Mouse (Mus musculus) embryonic stem cell, embryonic (primary cell): ENCODE measurements around the gene Dnase1l3.

Experiments
- CTCF ChIA-PET, 4 experiments: fragments of 300-600 bp in 2 of 4; fragments of 350-600 bp in 2 of 4; sonication (Branson Sonifier 250); formaldehyde crosslinking; loops; one replicate each; lab custom pipeline; 2022; ENCODE audit warnings: inconsistent platforms in 2 of 4; lab: Charles Lee
- POLR2A ChIA-PET, 4 experiments: fragments of 300-600 bp in 2 of 4; fragments of 350-600 bp in 2 of 4; sonication (Branson Sonifier 250); formaldehyde crosslinking; loops; one replicate each; lab custom pipeline; 2022; ENCODE audit warnings: antibody characterized with exemption in 4 of 4, inconsistent platforms in 1 of 4; lab: Charles Lee

Gene Dnase1l3

GRCm38 (mm10) chr14:7943101-7943800 is 51.1 kb downstream of the Dnase1l3 start:
- ChIA-PET CTCF (interaction anchor here in 3 of 4 experiments (0.5 to 2.1 kb wide), 5 partner anchors 10 to 54 kb away, joined by 6 to 9 read pairs (median 7); partner anchors contain the start of gene Gm45521 (in 1 of the 3)), POLR2A (interaction anchor here in 3 of 4 experiments (1.0 to 37.5 kb wide), 16 partner anchors 5 to 140 kb away, joined by 3 to 558 read pairs (median 6); partner anchors contain the start of genes Gm45521 (in 3 of the 3) and Dnase1l3 (in 1 of the 3))

GRCm38 (mm10) chr14:7941413-7941812 is 53.0 kb downstream of the Dnase1l3 start:
- POLR2A ChIA-PET = interaction anchor here in 3 of 4 experiments (0.7 to 37.5 kb wide), 15 partner anchors 3 to 150 kb away, joined by 3 to 558 read pairs (median 5); partner anchors contain the start of genes Gm45521 (in 2 of the 3), Flnb (in 1 of the 3) and Gm26661 (in 1 of the 3)
- CTCF ChIA-PET = interaction anchor here in 2 of 4 experiments (0.6 to 1.2 kb wide), 2 partner anchors 10 to 26 kb away, joined by 3 to 6 read pairs; no protein-coding TSS in a partner anchor

- ChIA-PET CTCF (interaction anchor here in 2 of 4 experiments (1.4 to 1.9 kb wide), 3 partner anchors 26 to 127 kb away, joined by 3 to 6 read pairs (median 5); no protein-coding TSS in a partner anchor), POLR2A (interaction anchor here in 3 of 4 experiments (0.6 to 37.5 kb wide), 10 partner anchors 1 to 274 kb away, joined by 3 to 558 read pairs (median 6); partner anchors contain the start of genes Gm45521 (in 2 of the 3) and Flnb (in 1 of the 3))
Measured at GRCm38 (mm10) chr14:7938809-7939784, 55.3 kb downstream of the Dnase1l3 start.

- ChIA-PET CTCF (interaction anchor here (0.5 to 2.1 kb wide), 29 partner anchors 8 to 131 kb away, joined by 3 to 10 read pairs (median 4); partner anchors contain the start of genes Dnase1l3 (in 2 of the 4), Flnb (in 1 of the 4) and Gm45521 (in 1 of the 4)), POLR2A (interaction anchor here (0.6 to 37.5 kb wide), 19 partner anchors 1 to 119 kb away, joined by 3 to 558 read pairs (median 4); partner anchors contain the start of genes Flnb (in 2 of the 4) and Gm45521 (in 2 of the 4))
Measured at GRCm38 (mm10) chr14:7937052-7937630, 57.2 kb downstream of the Dnase1l3 start.

GRCm38 (mm10) chr14:7934166-7934565 is 60.2 kb downstream of the Dnase1l3 start:
- ChIA-PET POLR2A (interaction anchor here in 3 of 4 experiments (0.8 to 37.5 kb wide), 8 partner anchors 8 to 279 kb away, joined by 3 to 558 read pairs (median 8); partner anchors contain the start of gene Gm45521 (in 2 of the 3)), CTCF (interaction anchor here in 1 of 4 experiments (0.8 to 1.4 kb wide), 3 partner anchors 10 to 63 kb away, joined by 3 to 4 read pairs (median 3); no protein-coding TSS in a partner anchor)

- POLR2A ChIA-PET = interaction anchor here in 3 of 4 experiments (0.8 to 37.5 kb wide), 12 partner anchors 10 to 81 kb away, joined by 3 to 558 read pairs (median 7); partner anchors contain the start of gene Gm45521 (in 1 of the 3)
- CTCF ChIA-PET = interaction anchor here in 3 of 4 experiments (0.6 to 1.5 kb wide), 9 partner anchors 9 to 108 kb away, joined by 3 to 7 read pairs (median 3); no protein-coding TSS in a partner anchor
Measured at GRCm38 (mm10) chr14:7932151-7932550, 62.2 kb downstream of the Dnase1l3 start.

GRCm38 (mm10) chr14:7929029-7929428 is 65.3 kb downstream of the Dnase1l3 start:
- CTCF ChIA-PET = interaction anchor here in 1 of 4 experiments (1.5 kb wide), 1 partner anchor 8 kb away, joined by 6 read pairs; no protein-coding TSS in a partner anchor
- POLR2A ChIA-PET = interaction anchor here in 1 of 4 experiments (37.5 kb wide), 1 partner anchor 23 kb away, joined by 558 read pairs; the partner anchor contains the start of gene Gm45521

GRCm38 (mm10) chr14:7928362-7928761 is 66.0 kb downstream of the Dnase1l3 start:
- CTCF ChIA-PET = interaction anchor here in 1 of 4 experiments (1.5 kb wide), 1 partner anchor 9 kb away, joined by 6 read pairs; no protein-coding TSS in a partner anchor
- POLR2A ChIA-PET = interaction anchor here in 2 of 4 experiments (0.6 to 37.5 kb wide), 3 partner anchors 16 to 392 kb away, joined by 3 to 558 read pairs (median 3); partner anchors contain the start of gene Gm45521 (in 1 of the 2)

- CTCF ChIA-PET = interaction anchor here in 2 of 4 experiments (0.5 to 0.9 kb wide), 3 partner anchors 13 to 78 kb away, joined by 3 to 4 read pairs (median 3); no protein-coding TSS in a partner anchor
- POLR2A ChIA-PET = interaction anchor here in 2 of 4 experiments (0.6 to 37.5 kb wide), 3 partner anchors 18 to 35 kb away, joined by 3 to 558 read pairs (median 5); partner anchors contain the start of gene Gm45521 (in 1 of the 2)
Measured at GRCm38 (mm10) chr14:7923635-7924034, 70.7 kb downstream of the Dnase1l3 start.

GRCm38 (mm10) chr14:7921459-7921858 is 72.9 kb downstream of the Dnase1l3 start:
- ChIA-PET CTCF (interaction anchor here in 1 of 4 experiments (1.0 kb wide), 1 partner anchor 76 kb away, joined by 3 read pairs; no protein-coding TSS in a partner anchor), POLR2A (interaction anchor here in 2 of 4 experiments (1.0 to 37.5 kb wide), 4 partner anchors 10 to 35 kb away, joined by 3 to 558 read pairs (median 3); partner anchors contain the start of gene Gm45521 (in 1 of the 2))

- POLR2A ChIA-PET = interaction anchor here in 1 of 4 experiments (37.5 kb wide), 1 partner anchor 32 kb away, joined by 558 read pairs; the partner anchor contains the start of gene Gm45521
- CTCF ChIA-PET = no interaction called here
Measured at GRCm38 (mm10) chr14:7919921-7920320, 74.5 kb downstream of the Dnase1l3 start.

- CTCF ChIA-PET = interaction anchor here in 1 of 4 experiments (0.5 kb wide), 1 partner anchor 379 kb away, joined by 4 read pairs; no protein-coding TSS in a partner anchor
- POLR2A ChIA-PET = interaction anchor here in 2 of 4 experiments (1.2 to 1.5 kb wide), 2 partner anchors 11 to 34 kb away, joined by 4 to 5 read pairs; no protein-coding TSS in a partner anchor
Measured at GRCm38 (mm10) chr14:7919309-7919708, 75.1 kb downstream of the Dnase1l3 start.

- POLR2A ChIA-PET = interaction anchor here in 3 of 4 experiments (0.6 to 1.5 kb wide), 3 partner anchors 10 to 35 kb away, joined by 3 to 5 read pairs (median 4); no protein-coding TSS in a partner anchor
- CTCF ChIA-PET = interaction anchor here in 1 of 4 experiments (0.5 kb wide), 1 partner anchor 380 kb away, joined by 4 read pairs; no protein-coding TSS in a partner anchor
Measured at GRCm38 (mm10) chr14:7918150-7918991, 76.0 kb downstream of the Dnase1l3 start.
